Mouse (Mus musculus) retina, embryonic 14.5 days (tissue): ENCODE results near the gene Hgd.
A peak's percentile ranks its signal among the peaks of the same experiment; 100 is the strongest.

ENCODE experiments used
- DNase-seq: peaks from one replicate; pipeline ENCODE4 v3.0.0-alpha.2; 2015; ENCODE audit warnings: low spot score

Hgd gene

GRCm38 (mm10) chr16:37581901-37582300, 1.9 kb downstream of the Hgd start:
- DNase-seq = no peak

GRCm38 (mm10) chr16:37583306-37583705, 3.4 kb downstream of the Hgd start:
- DNase-seq = no peak

GRCm38 (mm10) chr16:37583801-37584200, 3.8 kb downstream of the Hgd start:
- DNase-seq = no peak

GRCm38 (mm10) chr16:37584218-37585035, 4.5 kb downstream of the Hgd start:
- DNase-seq = peak; percentile 87

- DNase-seq = no peak
Observed at GRCm38 (mm10) chr16:37585129-37585563, 5.2 kb downstream of the Hgd start.

- DNase-seq = no peak
Observed at GRCm38 (mm10) chr16:37590921-37591320, 11.0 kb downstream of the Hgd start.

- DNase-seq = no peak
Observed at GRCm38 (mm10) chr16:37591551-37591950, 11.6 kb downstream of the Hgd start.

GRCm38 (mm10) chr16:37597412-37597811, 17.5 kb downstream of the Hgd start:
- no peak for DNase-seq

- DNase-seq = no peak
Observed at GRCm38 (mm10) chr16:37598463-37598862, 18.5 kb downstream of the Hgd start.

GRCm38 (mm10) chr16:37599326-37599725, 19.4 kb downstream of the Hgd start:
- DNase-seq = no peak

GRCm38 (mm10) chr16:37603431-37603830, 23.5 kb downstream of the Hgd start:
- no peak for DNase-seq

- DNase-seq = no peak
Observed at GRCm38 (mm10) chr16:37604243-37604642, 24.3 kb downstream of the Hgd start.

GRCm38 (mm10) chr16:37610333-37610732, 30.4 kb downstream of the Hgd start:
- no peak for DNase-seq

- no peak for DNase-seq
Observed at GRCm38 (mm10) chr16:37611072-37611471, 31.1 kb downstream of the Hgd start.

GRCm38 (mm10) chr16:37612013-37612412, 32.1 kb downstream of the Hgd start:
- no peak for DNase-seq

GRCm38 (mm10) chr16:37614540-37614939, 34.6 kb downstream of the Hgd start:
- DNase-seq = no peak

GRCm38 (mm10) chr16:37615429-37615828, 35.5 kb downstream of the Hgd start:
- no peak for DNase-seq

- no peak for DNase-seq
Observed at GRCm38 (mm10) chr16:37616104-37616503, 36.2 kb downstream of the Hgd start.

GRCm38 (mm10) chr16:37617695-37618094, 37.7 kb downstream of the Hgd start:
- DNase-seq = peak; percentile 36

GRCm38 (mm10) chr16:37622403-37622802, 42.5 kb downstream of the Hgd start:
- DNase-seq = no peak

- peak; percentile 49 for DNase-seq
Observed at GRCm38 (mm10) chr16:37622919-37623318, 43.0 kb downstream of the Hgd start.

- no peak for DNase-seq
Observed at GRCm38 (mm10) chr16:37626388-37626949, 46.5 kb downstream of the Hgd start.

- DNase-seq = no peak
Observed at GRCm38 (mm10) chr16:37628336-37628735, 48.4 kb downstream of the Hgd start.

- DNase-seq = no peak
Observed at GRCm38 (mm10) chr16:37629011-37629410, 49.1 kb downstream of the Hgd start.
